Mouse (Mus musculus) heart, postnatal 0 days (tissue): ENCODE measurements around the gene Tlk1.

Source experiments
- CTCF ChIP-seq: IDR thresholded peaks from 2 replicates; pipeline ENCODE4 v1.5.1; 2016; ENCODE audit warnings: antibody characterized with exemption, control low read depth, low read depth
- EP300 ChIP-seq: IDR thresholded peaks from 2 replicates; pipeline ENCODE4 v1.6.1; 2016; ENCODE audit warnings: antibody characterized with exemption, low read depth

DNA sequence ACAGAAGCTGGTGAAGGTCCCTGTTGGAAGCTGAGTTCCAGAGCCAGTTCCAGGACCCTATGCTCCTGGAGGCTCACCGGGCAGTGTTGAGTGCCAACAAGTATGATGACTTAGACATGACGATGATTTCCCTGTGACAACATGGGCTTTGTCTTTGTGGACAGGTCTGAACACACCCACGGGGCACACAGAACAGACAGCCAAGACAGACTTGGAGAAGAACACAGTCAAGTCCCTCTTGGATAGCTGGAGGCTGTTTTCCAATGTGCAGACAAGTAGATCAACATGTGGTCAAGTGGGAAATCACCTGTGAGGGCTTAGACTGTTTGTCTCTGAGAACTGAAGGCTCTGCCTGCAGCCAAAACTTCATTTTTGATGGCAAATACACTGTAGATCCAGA lies 31.4 kb upstream of the Tlk1 start:
- TF ChIP-seq CTCF (no peak), EP300 (no peak)
